Mouse (Mus musculus): ENCODE measurements around the gene Eng. TPM values are rescaled to one million over a fixed set of nuclear protein-coding genes. Genes with fewer than 3 reads are reported as not detected.

Eng gene
- polyA plus RNA-seq, 1 experiment, result 11.3 TPM

DNA sequence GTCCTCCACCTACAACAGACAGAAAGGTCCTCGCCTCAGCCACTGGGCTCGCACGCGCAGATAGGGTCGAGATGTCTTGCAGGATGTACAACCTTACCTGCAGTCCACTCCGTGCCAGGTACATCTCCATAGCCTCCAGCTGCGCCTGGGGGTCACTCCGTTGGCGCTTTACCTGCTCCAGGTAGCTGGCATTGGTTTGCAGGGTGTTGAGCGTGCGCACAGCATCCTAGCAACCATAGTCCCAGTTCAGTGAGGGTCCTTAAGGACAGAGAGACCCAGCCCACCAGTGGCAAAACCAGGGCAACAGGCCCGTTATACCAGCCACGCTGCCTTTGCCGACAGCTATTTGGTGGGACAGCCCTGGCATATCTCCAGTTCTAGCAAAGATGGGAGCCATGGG lies 46.1 kb downstream of the Eng start:
- WGBS, result 83% methylated on average over 14 of the region's 14 CpGs
- TF ChIP-seq POLR2A (IDR thresholded peaks at IDR 0.05; ENCODE audit: borderline replicate concordance, control insufficient read depth, low read depth, low read length), result no peak
- no peak for TF ChIP-seq CTCF (IDR thresholded peaks at IDR 0.05; ENCODE audit: control insufficient read depth, insufficient read depth, low read length)

DNA sequence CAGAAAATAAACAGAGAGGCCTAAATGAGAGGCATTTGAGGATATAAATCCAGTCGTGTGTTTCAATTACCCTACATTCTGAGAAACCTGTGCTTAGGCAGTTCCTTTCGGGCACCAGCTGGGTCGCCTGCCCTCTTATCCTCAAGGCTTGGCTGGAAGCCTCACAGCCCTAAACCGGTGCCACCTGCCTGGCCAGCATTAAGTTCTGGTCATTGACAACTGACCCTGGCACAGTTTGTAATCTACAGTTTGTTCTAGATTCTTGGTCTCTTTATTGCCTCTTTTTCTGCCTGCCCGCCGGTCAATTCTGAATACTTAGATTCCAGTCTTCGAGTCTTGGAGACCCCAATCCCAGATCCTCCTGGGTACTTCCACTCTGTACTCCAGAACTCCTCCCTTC lies 46.9 kb downstream of the Eng start:
- TF ChIP-seq POLR2A (IDR thresholded peaks at IDR 0.05; ENCODE audit: borderline replicate concordance, control insufficient read depth, low read depth, low read length), result no peak
- no peak for TF ChIP-seq CTCF (IDR thresholded peaks at IDR 0.05; ENCODE audit: control insufficient read depth, insufficient read depth, low read length)
- peak overlapping the region; percentile 67 for H3K4me3 ChIP-seq (replicated peaks; ENCODE audit: control insufficient read depth, low read depth, low read length)
- no peaks in the 10 kb centered on the region; the same call in 1 of the 2 replicates for H3K4me1 ChIP-seq (ENCODE audit: control insufficient read depth, insufficient read depth, low read length)
- 3% methylated on average over 7 of the region's 7 CpGs for WGBS
- no peak overlapping the region for H3K27ac ChIP-seq (ENCODE audit: control insufficient read depth, insufficient read depth, low read depth, low read length, poor library complexity)

More for the DNA sequence above, 46.1 kb downstream of the Eng start:
- H3K4me1 ChIP-seq (ENCODE audit: control insufficient read depth, insufficient read depth, low read length), result no peaks in the 10 kb centered on the region; the same call in 1 of the 2 replicates
- H3K27ac ChIP-seq (ENCODE audit: control insufficient read depth, insufficient read depth, low read depth, low read length, poor library complexity), result no peak overlapping the region
- H3K4me3 ChIP-seq (replicated peaks; ENCODE audit: control insufficient read depth, low read depth, low read length), result no peak overlapping the region

DNA sequence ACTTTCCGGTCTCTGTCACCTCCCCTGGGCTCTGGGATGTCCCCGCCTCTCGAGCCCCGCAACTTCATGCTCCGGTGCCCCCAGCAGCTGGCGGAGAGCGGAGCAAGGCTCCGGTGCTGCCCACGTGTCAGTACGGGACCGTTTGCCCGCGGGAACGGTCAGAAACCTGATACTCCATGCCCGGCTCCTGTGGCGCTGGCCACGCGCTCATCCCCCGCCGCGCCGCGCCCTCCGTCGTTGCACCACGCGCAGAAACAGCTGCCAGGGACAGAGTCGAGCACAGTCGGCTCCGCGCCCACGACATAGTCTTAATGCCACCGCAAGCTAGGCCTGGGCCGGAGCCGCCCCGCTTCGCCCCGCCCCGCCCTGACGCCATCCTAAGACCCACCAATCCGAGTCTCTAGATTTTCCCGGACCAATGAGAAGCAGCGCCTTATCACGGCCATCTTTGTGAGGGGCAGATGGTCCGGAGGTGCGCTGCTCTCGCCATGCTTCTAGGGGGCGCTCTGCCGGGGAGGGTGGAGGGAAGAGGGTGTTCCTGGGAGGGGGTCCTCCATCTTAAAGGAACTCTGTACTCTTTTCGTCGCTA lies 47.5 kb downstream of the Eng start:
- no peaks in the 10 kb centered on the region; the same call in 1 of the 2 replicates for H3K4me1 ChIP-seq (ENCODE audit: control insufficient read depth, insufficient read depth, low read length)
- WGBS, result under 1% methylated on average over 51 of the region's 51 CpGs
- H3K27ac ChIP-seq (ENCODE audit: control insufficient read depth, insufficient read depth, low read depth, low read length, poor library complexity), result peak overlapping the region; percentile 58
- peak; percentile 96 for TF ChIP-seq POLR2A (IDR thresholded peaks at IDR 0.05; ENCODE audit: borderline replicate concordance, control insufficient read depth, low read depth, low read length)
- TF ChIP-seq CTCF (IDR thresholded peaks at IDR 0.05; ENCODE audit: control insufficient read depth, insufficient read depth, low read length), result peak; percentile 79
- H3K4me3 ChIP-seq (replicated peaks; ENCODE audit: control insufficient read depth, low read depth, low read length), result peak overlapping the region; percentile 67

DNA sequence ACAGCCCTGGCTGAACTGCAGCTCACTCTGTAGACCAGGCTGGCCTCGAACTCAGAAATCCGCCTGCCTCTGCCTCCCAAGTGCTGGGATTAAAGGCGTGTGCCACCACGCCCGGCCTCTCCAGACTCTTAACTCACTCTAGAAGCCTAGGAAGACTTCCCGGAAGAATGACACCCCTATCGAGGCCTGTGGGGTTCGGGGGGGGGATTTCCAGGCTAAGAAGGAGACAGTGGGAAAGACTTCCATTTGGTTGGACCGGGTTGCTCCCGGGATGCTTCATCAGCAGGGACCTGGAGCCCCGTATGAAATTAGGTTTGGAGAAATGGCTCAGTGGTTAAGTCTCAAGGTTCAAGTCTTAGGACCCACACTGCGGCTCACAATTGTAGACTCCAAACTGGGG lies 48.3 kb downstream of the Eng start:
- Histone ChIP-seq H3K27ac (ENCODE audit: control insufficient read depth, insufficient read depth, low read depth, low read length, poor library complexity) (no peak overlapping the region), H3K4me1 (ENCODE audit: control insufficient read depth, insufficient read depth, low read length) (no peaks in the 10 kb centered on the region), H3K4me3 (replicated peaks; ENCODE audit: control insufficient read depth, low read depth, low read length) (no peak overlapping the region)
- WGBS, result 82% methylated on average over 12 of the region's 12 CpGs
- TF ChIP-seq POLR2A (IDR thresholded peaks at IDR 0.05; ENCODE audit: borderline replicate concordance, control insufficient read depth, low read depth, low read length) (no peak), CTCF (IDR thresholded peaks at IDR 0.05; ENCODE audit: control insufficient read depth, insufficient read depth, low read length) (no peak)

DNA sequence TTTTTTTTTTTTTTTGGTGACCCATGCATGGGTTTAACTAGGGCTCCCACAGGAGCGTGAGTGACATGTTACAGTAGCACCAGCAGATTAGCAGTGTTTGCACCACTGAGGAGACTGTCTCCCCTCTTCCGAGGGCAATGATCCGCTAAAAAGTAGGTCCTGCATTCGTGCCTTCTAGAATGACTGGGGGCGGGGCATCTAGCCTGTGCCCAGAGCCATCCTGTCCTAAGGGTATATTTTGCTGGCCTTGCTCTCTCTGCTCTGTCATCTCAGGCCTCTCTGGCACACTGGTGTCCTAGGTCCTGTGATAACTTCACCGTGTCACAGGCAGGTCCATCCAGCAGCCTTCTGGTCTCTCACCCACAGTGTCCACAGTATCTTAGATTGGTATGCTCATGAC lies 53.3 kb downstream of the Eng start:
- TF ChIP-seq CTCF (IDR thresholded peaks at IDR 0.05; ENCODE audit: control insufficient read depth, insufficient read depth, low read length) (no peak), POLR2A (IDR thresholded peaks at IDR 0.05; ENCODE audit: borderline replicate concordance, control insufficient read depth, low read depth, low read length) (no peak)
- 85% methylated on average over 6 of the region's 6 CpGs for WGBS
- H3K4me1 ChIP-seq (ENCODE audit: control insufficient read depth, insufficient read depth, low read length), result no peaks in the 10 kb centered on the region
- H3K27ac ChIP-seq (ENCODE audit: control insufficient read depth, insufficient read depth, low read depth, low read length, poor library complexity), result no peak overlapping the region
- no peak overlapping the region for H3K4me3 ChIP-seq (replicated peaks; ENCODE audit: control insufficient read depth, low read depth, low read length)

DNA sequence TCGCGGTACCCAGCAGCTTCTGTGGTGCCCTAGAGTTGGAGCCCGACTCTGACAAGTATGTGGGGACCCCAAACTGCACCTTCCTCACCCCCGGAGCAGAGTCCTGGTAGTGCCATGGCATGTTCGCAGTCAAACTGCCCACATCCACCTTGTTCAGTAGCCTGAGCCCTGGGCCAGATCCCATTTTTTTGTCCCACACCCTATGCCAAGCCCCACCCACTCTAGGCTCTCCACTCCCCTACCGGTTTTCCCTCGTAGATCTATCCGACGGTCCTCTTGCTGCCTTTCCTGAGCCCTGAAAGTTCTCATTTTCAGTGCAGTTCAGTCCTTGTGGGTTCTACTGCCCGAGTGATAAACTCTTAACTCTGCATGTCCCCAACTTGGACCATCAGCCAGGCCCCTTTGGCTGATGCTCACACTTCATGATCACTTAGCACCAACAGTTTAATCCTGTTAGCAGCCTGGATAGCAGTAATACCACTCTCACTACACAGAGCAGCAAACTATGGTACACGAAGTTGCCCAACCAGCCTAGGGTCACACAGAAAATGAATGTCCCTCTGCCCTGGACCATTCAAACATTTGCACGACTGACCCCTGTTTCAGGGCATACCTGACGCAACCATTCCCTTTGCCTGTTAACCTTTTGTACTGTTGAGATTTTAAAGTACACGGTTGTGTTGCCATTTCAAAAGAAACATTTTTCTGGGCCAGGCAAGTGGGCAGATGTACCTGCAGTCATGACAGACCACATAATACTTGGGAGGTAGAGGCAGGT lies 54.8 kb downstream of the Eng start:
- no peak overlapping the region for H3K4me3 ChIP-seq (replicated peaks; ENCODE audit: control insufficient read depth, low read depth, low read length)
- 85% methylated on average over 14 of the region's 14 CpGs for WGBS

DNA sequence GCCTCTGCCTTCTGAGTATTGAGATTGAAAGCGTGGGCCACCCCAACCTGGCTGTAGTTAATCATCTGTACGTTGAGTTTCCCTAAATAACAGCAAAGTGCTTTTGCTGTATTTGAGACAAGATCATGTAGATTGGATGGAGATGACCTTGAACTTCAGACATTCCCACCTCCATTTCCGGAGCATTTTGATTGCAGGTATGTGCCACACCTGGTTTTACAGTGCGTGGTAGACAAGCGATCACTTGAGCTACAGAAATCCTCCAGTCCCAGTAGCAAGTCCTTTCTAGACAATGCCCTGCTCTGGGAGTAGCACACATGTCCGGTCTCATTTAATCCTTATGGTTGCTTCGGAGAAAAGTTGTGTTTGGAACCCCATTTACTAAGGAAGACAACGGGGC lies 56.7 kb downstream of the Eng start:
- Histone ChIP-seq H3K4me3 (replicated peaks; ENCODE audit: control insufficient read depth, low read depth, low read length) (no peak overlapping the region), H3K27ac (ENCODE audit: control insufficient read depth, insufficient read depth, low read depth, low read length, poor library complexity) (no peak overlapping the region), H3K4me1 (ENCODE audit: control insufficient read depth, insufficient read depth, low read length) (no peaks in the 10 kb centered on the region)
- TF ChIP-seq CTCF (IDR thresholded peaks at IDR 0.05; ENCODE audit: control insufficient read depth, insufficient read depth, low read length), result no peak
- TF ChIP-seq POLR2A (IDR thresholded peaks at IDR 0.05; ENCODE audit: borderline replicate concordance, control insufficient read depth, low read depth, low read length), result no peak
- WGBS, result 88% methylated on average over 8 of the region's 8 CpGs

More for the DNA sequence above, 54.8 kb downstream of the Eng start:
- TF ChIP-seq POLR2A (IDR thresholded peaks at IDR 0.05; ENCODE audit: borderline replicate concordance, control insufficient read depth, low read depth, low read length), result no peak
- TF ChIP-seq CTCF (IDR thresholded peaks at IDR 0.05; ENCODE audit: control insufficient read depth, insufficient read depth, low read length), result no peak
- Histone ChIP-seq H3K27ac (ENCODE audit: control insufficient read depth, insufficient read depth, low read depth, low read length, poor library complexity) (no peak overlapping the region), H3K4me1 (ENCODE audit: control insufficient read depth, insufficient read depth, low read length) (no peaks in the 10 kb centered on the region)

DNA sequence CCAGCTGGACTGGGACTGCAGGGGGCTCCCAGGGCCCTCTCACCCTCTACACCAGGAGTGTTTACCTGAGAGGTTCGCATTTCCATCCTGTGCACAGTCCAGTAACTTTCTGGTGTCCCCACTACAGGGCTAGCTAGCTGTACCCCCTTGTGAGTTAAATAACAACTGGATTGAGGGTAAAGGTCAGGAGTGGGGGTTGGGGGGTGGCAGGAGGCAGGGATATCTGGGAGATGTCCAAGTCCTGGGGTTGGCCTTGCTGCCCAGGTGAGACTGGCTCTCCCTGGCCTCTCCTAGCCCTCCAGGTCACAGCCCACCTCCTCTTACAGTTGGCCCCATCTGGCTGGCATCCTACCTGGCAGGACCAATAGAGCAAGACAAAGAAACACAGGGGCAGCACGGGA lies 57.6 kb downstream of the Eng start, which contains the start of gene Fpgs:
Gene Fpgs, minus strand, starts transcription at position 125 of the 401 bp plus-strand sequence.
- no peaks in the 10 kb centered on the region for H3K4me1 ChIP-seq (ENCODE audit: control insufficient read depth, insufficient read depth, low read length)
- no peak within 1 kb of the TSS for H3K4me3 ChIP-seq (replicated peaks; ENCODE audit: control insufficient read depth, low read depth, low read length)
- 79% methylated on average over 2 of the region's 2 CpGs for WGBS
- H3K27ac ChIP-seq (ENCODE audit: control insufficient read depth, insufficient read depth, low read depth, low read length, poor library complexity), result no peak within 1 kb of the TSS
- TF ChIP-seq CTCF (IDR thresholded peaks at IDR 0.05; ENCODE audit: control insufficient read depth, insufficient read depth, low read length), result no peak
- TF ChIP-seq POLR2A (IDR thresholded peaks at IDR 0.05; ENCODE audit: borderline replicate concordance, control insufficient read depth, low read depth, low read length), result no peak
